Mouse (Mus musculus) urinary bladder, postnatal 0 days (tissue): ENCODE results near the gene Kcnj9. TPM values are rescaled to one million over a fixed set of nuclear protein-coding genes. Genes with fewer than 3 reads are reported as not detected.

Experiments
- polyA plus RNA-seq: library from polyadenylated mRNA; unstranded; fragments of >200 nt; fragmentation: Nextera tagmentation; extraction: Ambion mirVana; gene quantifications from 2 replicates; pipeline ENCODE4 v1.2.1, GENCODE M21; 2015

Gene Kcnj9
- polyA plus RNA-seq, result 0.05 and 0.07 TPM in 2 replicates

GRCm38 (mm10) chr1:172329131-172329530, at the start of gene Kcnj9:
TSS of gene Kcnj9 (minus strand) at chr1:172329318.

GRCm38 (mm10) chr1:172376198-172376667, 47.1 kb upstream of the Kcnj9 start, which contains the start of gene Pigm:
TSS of gene Pigm (plus strand) at chr1:172376546.

GRCm38 (mm10) chr1:172340729-172341321, 11.7 kb upstream of the Kcnj9 start, which contains the start of gene Kcnj10:
TSS of gene Kcnj10 (plus strand) at chr1:172341210.

GRCm38 (mm10) chr1:172297611-172298537, 31.2 kb downstream of the Kcnj9 start, which contains the start of gene Atp1a2:
TSS of gene Atp1a2 (minus strand) at chr1:172298064.

Other genes starting within 250 kb of the Kcnj9 start
- gene Copa, start 246.8 kb downstream of the Kcnj9 start, polyA plus RNA-seq, result 132 and 150 TPM in 2 replicates
- gene Ncstn, start 246.5 kb downstream of the Kcnj9 start, polyA plus RNA-seq, result 80.8 and 82.0 TPM in 2 replicates
- gene Pex19, start 202.6 kb downstream of the Kcnj9 start, polyA plus RNA-seq, result 83.1 and 96.4 TPM in 2 replicates
- gene Dcaf8, start 181.2 kb downstream of the Kcnj9 start, polyA plus RNA-seq, result 86.6 and 87.0 TPM in 2 replicates
- 123 and 148 TPM in 2 replicates for gene Pea15a, start 122.5 kb downstream of the Kcnj9 start, polyA plus RNA-seq
- 33.6 and 42.0 TPM in 2 replicates for gene Casq1, start 109.5 kb downstream of the Kcnj9 start, polyA plus RNA-seq
- 0.05 TPM in 1 of 2 replicates, not detected in the other for gene Atp1a4, start 70.9 kb downstream of the Kcnj9 start, polyA plus RNA-seq
- gene Igsf8, start 67.7 kb downstream of the Kcnj9 start, polyA plus RNA-seq, result 32.5 and 37.1 TPM in 2 replicates
- gene Atp1a2, start 31.3 kb downstream of the Kcnj9 start, polyA plus RNA-seq, result 3.7 and 4.4 TPM in 2 replicates
- 0.02 TPM in 2 replicates for gene Kcnj10, start 11.9 kb upstream of the Kcnj9 start, polyA plus RNA-seq
- gene Pigm, start 47.2 kb upstream of the Kcnj9 start, polyA plus RNA-seq, result 3.4 and 4.0 TPM in 2 replicates
- 3.1 and 3.5 TPM in 2 replicates for gene Slamf9, start 146.0 kb upstream of the Kcnj9 start, polyA plus RNA-seq
- 6.4 and 6.9 TPM in 2 replicates for gene Igsf9, start 152.5 kb upstream of the Kcnj9 start, polyA plus RNA-seq
- 346 and 384 TPM in 2 replicates for gene Tagln2, start 170.7 kb upstream of the Kcnj9 start, polyA plus RNA-seq
- gene Cfap45, start 191.5 kb upstream of the Kcnj9 start, polyA plus RNA-seq, result 1.4 and 2.3 TPM in 2 replicates
- gene Vsig8, start 226.6 kb upstream of the Kcnj9 start, polyA plus RNA-seq, result 0.34 and 0.43 TPM in 2 replicates